Mouse (Mus musculus) neutrophil, adult 5-6 weeks (primary cell): ENCODE measurements around the gene Ino80d. TPM values are rescaled to one million over a fixed set of nuclear protein-coding genes. Genes with fewer than 3 reads are reported as not detected.
A peak's percentile ranks its signal among the peaks of the same experiment; 100 is the strongest.

Experiments
- ATAC-seq: fragments of 151-379, 151-347 bp; 2 replicates; pipeline ENCODE4 v1.8.0; 2017; ENCODE audit warnings: mild to moderate bottlenecking, moderate TSS enrichment; ENCODE audit not compliant: insufficient number of reproducible peaks, poor library complexity, low FRiP score, severe bottlenecking; ENCODE audit errors: extremely low read depth
- total RNA-seq: library from RNA; stranded (forward); fragments of 200-1000 nt; gene quantifications from 2 replicates; pipeline ENCODE4 v1.2.3, GENCODE M21; 2017

The Ino80d gene
- total RNA-seq, 1 experiment from 2014 or later = 40.6 TPM

DNA sequence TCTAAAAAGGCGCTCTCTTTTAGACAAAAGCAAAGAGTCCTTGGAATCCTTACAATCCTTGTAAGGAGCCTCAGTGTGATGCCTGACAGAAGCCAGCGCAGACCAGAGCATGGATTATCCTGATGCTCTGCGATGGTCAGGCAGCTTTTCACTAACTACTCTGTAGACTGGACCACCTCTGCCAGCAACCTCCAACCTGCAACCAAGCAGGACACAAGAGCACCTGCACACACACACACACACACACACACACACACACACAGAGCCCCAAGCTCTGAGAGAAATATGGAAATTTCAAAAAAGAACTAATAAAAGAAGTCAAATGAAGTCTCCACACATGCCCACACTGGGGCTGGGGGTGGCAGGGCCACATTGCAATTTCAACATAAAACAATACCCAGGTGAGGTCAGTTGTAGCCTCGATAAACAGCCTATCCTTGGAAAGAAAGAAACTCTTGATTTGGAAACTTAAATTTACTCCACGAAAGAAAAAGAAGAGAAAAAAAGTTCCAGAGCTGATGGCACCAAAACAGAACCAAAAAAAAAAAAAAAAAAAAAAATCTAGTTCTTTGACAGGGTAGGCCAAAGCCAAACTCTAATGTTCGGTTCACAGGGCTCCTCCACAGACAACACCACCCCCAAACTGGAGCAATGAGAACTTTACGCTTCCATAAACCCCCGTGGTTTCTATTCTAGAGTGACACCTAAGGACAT is 2.2 kb downstream of the Ino80d start:
- ATAC-seq = no peak

DNA sequence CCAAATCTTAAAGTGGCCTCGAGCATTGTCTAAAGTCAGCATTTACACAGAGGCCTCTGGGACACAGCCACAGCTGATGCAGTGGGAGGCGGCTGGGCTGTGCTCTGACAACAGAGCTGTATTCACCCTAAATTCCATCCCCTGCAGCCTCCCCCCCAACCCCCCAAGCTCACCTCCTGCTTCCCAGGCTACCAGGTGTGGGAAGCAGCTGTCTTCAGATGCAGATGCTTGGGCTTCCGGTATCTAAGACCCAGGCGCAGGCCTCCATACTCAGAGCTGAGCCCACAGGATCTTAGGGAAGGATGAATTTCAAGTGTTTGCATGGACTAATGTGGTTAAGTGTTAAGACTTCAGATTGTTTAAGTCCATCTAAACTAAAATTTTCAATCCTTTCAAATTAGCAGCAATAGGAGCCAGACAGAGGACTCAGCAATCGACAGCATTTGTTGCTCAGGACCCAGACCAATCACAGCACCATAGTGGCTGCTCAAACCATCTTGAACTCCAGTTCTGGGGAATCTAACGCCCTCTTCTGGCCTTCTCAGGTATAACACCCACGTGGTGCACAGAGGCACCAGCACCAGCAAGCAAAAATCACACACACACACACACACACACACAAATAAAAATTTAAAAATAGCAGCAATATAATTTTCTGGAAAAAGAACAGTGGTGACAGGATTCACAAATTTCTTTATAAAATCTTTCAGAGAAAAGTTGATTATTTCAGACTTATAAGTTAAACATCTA is 3.8 kb downstream of the Ino80d start:
- no peak for ATAC-seq

DNA sequence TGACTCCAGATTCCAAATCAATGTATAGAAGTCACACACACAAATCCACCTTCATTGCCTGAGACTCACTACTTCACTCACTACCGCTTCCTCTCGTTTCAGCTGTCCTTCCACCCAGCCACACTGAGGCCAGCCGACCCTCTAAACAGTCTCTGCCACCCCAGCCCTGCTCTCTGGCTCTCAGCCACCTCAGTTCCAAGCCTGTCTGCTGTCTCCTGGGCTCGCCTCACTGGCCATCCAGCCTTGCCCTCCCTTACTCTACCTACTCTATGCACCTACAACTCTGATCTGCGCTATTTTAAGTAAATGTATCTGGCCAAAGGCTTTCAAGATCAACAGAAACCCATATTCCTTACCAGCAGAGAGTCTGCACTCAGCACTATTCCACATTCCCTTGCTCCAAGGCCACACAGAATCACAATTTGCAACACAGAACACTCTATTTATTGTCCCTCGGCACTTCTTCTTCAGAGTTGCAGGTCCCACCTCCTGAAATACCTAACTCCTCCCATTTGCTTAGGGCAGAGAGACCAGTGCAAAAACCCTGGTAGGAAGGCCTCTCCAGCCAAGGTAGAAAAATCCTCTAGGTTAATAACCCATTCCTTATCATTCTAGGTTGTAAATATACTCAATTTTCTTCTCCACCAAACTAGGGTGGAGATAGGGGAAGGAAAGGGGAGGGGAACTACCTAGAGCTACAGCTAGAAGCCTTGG is 6.7 kb downstream of the Ino80d start:
- ATAC-seq = no peak

DNA sequence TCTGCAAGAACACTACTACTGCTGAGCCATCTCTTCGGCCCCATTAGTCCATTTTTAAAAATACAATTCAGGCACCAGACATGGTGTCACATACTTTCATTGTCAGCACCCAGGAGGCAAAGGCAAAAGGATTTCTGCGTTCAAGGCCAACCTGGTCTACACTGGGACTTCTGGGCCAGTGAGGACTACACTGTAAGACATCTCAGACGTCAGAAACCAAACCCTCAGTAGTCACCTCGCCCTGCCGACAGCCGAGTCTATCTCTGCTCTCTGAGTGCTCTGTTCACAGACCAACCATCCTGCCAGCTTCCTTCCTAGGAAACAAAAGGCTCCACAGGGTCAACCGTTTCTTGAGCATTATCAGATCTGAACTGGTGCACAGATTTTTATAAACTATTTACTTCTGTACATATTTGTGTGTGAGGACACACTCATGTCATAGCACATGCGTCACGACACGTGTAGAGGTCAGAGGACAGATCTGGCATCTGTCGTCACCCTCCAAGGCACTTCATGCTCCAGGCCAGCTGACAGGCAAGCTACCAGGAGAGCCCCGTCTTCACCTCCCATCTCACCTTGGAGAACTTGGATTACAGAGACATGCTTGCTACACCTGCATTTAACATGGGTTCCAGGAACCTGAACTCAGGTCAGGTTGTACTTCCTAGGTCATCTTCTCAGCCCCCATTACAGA is 11.6 kb downstream of the Ino80d start:
- no peak for ATAC-seq

DNA sequence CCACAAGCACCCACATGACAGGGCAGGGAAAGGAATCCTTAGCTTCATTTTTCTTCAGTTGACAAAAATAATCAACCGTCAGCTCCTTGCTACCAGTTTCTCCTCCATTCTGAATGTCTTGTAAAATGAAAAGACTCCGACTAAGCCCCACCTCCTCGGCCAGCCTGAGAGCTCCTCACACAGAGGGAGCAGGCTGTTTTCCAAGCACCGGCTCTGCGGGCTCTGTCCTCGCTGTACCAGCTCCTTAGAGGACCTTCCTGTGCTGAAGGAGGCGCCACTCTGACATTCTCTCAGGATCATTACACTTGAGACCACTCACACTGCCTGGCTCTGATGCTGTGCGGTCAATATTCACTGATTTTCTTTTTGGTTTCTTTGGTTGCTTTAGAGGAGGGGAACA is 14.3 kb downstream of the Ino80d start:
- ATAC-seq = no peak

DNA sequence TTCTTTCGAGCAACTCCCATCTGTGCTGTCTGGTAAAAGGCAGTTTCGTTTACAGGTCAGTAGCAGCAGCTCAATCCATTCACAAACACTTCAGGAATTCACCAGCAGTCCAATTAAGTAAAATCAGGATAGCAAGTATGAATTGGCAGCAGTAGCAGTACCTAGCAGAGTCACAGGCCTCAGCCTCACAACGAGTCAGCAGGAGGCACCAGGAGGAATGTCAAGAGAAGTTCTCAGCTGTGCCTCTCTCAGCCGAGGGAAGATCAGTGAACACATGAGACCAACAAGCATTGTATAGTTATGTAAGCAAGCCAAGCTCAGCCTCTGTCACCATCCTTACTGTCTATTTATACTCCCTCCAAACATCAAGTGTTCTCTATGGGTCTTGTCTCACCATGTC is 15.6 kb downstream of the Ino80d start:
- ATAC-seq = no peak

DNA sequence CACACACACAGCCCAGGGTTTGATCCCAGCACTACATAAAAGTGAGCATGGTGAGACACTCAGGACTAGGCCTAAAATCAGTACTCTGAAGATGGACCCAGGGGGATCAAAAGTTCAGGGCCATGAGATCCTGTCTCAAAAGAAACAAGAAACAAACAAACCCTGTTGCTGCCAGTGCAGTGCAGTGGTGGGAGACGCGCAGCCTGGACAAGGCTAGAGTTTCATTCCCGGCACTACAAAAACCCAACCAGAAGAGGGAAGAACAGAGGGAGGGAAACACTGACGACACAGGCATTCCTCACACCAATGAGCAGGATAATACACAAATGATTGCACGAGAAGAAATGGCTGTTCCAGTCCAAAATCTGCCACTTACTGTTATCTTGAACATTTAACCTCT is 18.4 kb downstream of the Ino80d start:
- ATAC-seq = no peak

DNA sequence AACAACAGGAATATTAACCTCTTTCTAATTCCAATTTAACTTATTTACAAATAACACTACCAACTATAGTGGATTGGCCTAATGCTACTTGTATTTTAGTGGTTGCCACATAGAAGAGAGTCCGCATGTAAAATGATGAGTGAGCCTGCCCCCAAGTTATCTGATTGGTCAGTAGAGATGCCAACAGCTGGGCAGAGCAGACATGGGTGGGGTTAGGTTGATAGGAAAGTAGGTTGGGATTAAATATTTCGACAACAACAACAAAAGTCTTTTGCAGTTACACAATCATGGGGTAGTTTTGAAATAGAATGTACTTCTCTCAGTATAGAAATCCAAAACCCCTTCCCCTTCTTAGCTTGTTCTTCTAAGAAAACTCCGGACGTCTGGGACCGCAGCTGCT is 24.7 kb downstream of the Ino80d start:
- ATAC-seq = no peak

DNA sequence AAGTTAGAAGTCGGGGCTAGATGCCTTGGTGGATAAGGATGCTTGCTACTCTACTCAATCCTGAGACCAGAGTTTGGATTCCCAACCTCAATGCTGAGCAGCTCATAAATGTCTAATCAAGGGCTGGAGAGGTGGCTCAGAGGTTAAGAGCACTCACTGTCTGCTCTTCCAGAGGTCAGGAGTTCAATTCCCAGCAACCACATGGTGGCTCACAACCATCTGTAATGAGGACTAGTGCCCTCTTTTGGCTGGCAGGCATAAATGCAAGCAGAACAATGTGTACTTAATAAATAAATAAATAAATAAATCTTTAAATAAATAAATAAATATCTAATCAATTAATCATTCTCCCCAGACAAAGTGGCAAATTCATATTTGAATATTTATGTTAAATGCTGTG is 25.9 kb downstream of the Ino80d start:
- ATAC-seq = no peak

DNA sequence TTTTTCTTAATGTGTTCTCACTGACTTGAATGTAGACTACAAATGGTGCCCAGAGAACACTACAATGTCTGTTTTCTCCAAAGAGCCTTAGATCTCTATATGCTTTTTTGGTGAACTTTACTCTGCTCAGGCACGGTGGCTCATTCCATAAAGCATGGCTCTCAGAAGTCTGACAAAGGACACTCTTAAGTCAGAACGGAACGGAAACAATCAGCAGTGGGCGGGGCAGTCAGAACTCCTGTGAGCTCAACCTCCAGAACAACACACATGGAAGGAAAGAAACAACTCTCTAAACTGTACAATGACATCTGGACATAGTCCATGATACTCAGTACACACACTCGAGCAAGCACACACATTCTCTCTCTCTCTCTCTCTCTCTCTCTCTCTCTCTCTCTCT is 34.2 kb downstream of the Ino80d start:
- ATAC-seq = no peak

DNA sequence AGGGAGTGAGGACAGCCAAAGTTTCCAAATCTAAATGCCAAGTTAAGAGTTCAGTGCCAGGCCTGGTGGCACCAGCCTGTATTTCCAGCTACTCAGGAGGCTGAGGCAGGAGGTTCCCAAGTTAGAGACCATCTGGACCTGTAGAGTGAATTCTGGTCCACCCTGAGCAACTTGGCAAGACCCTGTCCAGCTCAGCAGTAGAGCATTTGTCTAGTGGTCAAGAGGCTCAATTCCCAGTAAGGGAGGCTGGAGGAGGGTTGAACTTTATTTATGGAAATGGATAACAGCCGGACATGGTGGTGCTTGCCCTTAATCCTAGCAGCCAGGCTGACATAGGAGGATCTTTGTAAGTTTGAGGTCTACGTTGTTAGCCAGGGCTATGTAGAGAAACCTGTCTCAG is 38.1 kb downstream of the Ino80d start:
- ATAC-seq = no peak

DNA sequence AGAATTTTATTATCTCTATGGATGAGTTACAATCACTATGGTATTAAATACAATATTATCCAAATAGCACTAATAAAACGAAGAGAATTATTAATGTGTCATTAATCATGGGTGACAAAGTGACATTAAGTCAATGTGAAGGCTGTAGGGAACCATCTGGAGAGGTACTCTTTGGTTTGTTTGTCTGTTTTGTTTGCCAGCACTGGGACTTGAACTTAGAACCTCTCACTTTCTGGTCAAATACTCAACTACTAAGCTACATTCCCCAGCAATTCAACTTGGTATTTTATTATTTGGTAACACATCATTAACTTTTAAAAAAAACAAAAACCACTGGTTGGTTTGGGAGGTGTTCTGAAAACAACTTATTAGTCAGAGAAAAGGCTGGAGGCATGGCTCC is 43.1 kb downstream of the Ino80d start:
- ATAC-seq = no peak

DNA sequence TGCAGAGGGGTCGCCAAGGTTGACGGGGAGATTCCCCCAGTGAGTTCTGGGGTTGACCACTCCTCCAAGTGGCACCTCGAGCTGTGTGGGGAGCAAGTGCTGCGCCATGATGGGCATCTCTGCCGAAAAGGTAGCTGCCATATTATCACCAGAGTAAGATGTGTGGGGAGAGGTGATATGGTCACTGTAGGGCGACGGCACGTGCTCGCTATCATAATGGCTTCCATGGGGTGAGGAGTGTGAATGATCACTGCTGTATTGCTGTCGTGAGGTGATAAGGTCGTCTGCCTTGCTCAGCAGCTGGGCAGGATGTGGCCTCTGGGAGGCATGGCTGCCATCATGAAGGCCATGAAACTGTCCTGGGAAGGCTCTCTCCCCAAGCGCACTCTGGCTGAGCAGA is 56.1 kb downstream of the Ino80d start:
- no peak for ATAC-seq

DNA sequence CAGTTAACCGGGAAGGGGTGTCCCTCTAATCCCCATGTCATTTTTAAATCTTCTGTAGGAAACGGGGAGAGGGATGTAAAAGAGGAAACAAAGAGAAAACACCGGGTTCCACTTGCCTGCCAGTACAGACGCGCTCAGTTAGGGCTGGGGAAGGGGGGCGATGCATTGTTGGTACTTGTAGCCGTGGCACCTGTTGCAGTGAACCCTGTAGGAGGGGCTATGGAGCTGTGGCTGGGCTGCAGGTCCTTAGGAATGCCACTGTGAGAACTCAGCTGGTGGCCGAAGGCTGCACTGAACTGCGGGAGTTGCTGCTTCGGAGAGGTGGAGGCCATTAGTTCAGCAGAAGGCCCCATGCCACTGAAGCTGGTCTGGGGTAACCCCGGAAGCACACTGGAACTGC is 56.6 kb downstream of the Ino80d start:
- ATAC-seq = no peak

DNA sequence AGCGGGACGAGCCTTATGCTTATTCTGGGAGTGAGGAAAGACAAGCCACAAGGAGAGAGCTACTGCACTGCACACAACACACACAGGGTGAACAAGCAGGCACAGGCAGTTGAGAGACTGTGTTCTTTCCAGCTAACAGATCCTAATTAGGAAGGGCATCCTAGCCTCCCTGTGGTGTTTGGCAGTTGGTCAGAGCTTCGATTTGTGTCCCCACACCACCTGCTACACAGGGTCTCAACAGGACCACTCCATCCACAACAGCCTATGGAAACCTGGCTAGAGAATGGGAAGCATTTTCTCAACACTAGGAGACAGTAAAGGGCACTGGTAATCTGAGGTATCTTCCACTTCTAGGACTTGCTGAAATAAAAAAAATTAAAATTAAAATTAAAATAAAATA is 57.1 kb downstream of the Ino80d start:
- 0 out of 2 replicates have a peak, but pooled peaks have one; percentile 3 for ATAC-seq

DNA sequence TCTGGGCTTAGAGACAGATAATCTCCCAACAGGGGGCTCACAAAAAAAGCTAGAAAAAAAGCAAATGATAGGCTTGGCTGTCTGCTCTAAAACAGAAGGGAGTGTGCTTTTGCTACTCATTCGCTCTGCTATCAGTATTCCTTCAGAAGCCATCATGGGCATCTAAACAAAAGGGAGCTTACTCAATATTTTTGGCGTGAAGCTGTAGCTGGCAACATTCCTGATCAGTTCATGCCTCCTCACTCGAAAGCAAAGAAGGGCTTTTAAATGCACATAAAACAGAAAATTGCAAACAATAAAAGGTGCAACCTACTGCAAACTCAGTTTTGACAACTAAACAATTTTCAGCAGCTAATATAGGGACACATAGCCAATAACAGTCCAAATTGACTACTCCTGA is 59.1 kb downstream of the Ino80d start:
- no peak for ATAC-seq

DNA sequence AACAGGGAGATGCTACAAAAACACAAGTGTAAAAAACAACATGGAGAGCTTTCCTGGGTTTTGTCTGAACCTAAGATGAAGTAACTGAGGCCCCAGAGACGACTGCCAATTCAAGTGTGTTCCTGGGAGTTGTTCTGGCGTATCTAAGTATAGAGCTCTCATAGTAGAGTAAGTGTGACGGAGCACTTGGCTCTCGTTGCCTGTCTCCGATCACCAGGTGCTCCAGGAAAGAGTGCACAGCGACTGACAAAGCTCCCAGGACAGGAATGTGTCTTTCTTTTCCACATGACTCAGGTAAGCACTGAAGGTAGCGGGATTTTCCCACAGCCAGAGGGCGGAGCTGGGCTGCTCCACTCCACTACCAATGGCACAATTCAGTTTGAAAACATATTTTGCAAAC is 63.6 kb downstream of the Ino80d start:
- ATAC-seq = no peak

DNA sequence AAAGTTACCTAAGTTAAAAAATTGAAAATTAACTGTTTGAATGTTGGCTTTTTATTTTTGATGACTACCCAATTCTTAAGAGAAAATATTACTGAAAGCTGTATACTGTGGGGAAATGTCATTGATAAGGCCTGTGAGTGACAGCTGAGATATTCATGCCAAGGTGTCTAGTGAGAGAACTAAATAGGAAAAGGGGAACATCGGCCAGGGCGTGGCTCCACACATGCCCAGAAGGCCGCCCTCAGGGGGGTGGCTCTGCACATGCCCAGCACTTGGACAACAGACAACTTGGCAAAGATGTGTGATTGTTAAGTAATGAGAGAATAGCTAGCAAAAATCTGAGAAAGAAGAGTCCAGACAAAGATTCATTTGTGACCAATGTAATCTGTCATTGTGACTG is 64.5 kb downstream of the Ino80d start:
- no peak for ATAC-seq

DNA sequence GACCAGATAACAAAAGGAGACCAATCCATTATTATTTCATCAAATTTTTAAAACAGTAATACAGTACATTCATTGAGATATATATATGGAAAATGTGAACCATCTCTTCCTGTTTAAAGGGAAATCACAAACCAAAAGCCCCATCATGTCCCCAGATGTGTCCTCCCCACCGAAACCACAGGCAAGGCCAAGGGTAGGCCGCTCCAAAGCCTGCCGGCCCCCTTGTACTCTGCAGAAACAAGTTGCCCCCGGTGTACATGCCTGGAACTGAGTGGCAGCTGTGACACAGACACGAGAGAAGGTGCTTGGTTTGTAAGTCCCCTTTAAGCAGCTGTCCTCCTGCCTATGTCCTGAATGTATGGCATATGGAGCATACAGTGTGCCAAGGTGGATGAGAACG is 66.5 kb downstream of the Ino80d start:
- no peak for ATAC-seq

DNA sequence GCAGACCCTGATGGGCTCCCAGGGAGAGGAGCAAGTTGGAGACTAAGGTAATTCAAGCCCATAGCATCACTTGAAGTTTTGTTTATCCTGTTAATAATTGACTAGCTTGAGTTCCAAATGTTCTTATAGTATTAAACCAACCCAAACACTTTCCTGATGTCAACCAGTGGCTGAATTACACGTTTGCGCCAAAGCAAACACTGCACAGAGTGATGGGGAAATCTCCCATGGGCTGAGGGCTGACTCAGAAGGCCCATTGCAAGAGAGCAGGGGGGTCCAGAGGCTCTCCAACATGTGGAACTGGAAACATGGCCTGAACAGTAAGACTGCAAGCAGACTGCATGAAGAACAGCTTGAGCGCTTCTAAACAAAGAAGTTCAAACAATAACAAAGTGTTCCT is 81.5 kb downstream of the Ino80d start:
- no peak for ATAC-seq
